Mouse (Mus musculus) ES-E14 (cell line): ENCODE measurements around the gene Ankub1. TPM values are rescaled to one million over a fixed set of nuclear protein-coding genes. Genes with fewer than 3 reads are reported as not detected.

Experiments
- DNase-seq: peaks from one replicate; pipeline ENCODE4 v3.0.0-alpha.2; 2013; ENCODE audit warnings: low read depth, low spot score
- H3K27ac ChIP-seq: 2 replicates; pipeline ENCODE4 v1.5.1; 2012; ENCODE audit warnings: low read depth, mild to moderate bottlenecking, low read length, moderate library complexity, mixed read lengths; ENCODE audit not compliant: poor library complexity, insufficient read depth, severe bottlenecking
- H3K36me3 ChIP-seq: 2 replicates; pipeline ENCODE4 v1.6.1; 2012; ENCODE audit warnings: mild to moderate bottlenecking, low read length, moderate library complexity, mixed read lengths; ENCODE audit not compliant: control insufficient read depth, poor library complexity, insufficient read depth, severe bottlenecking
- H3K4me1 ChIP-seq, 2 experiments: fragments of 150-350 bp in 1 of 2; sonication (generic) in 1 of 2; 2 replicates each; pipeline ENCODE4 v1.6.1; 2012; ENCODE audit warnings: low read length in 2 of 2, mild to moderate bottlenecking in 1 of 2, mixed read lengths in 1 of 2; ENCODE audit not compliant: control insufficient read depth in 2 of 2, insufficient read depth in 2 of 2, poor library complexity in 1 of 2
- H3K4me3 ChIP-seq, 2 experiments: fragments of 150-350 bp in 1 of 2; sonication (generic) in 1 of 2; 2 replicates each; pipeline ENCODE4 v1.5.1; 2012; ENCODE audit warnings: low read length in 2 of 2, low read depth in 1 of 2, mild to moderate bottlenecking in 1 of 2, mixed read lengths in 1 of 2; ENCODE audit not compliant: insufficient read depth in 1 of 2, poor library complexity in 1 of 2, severe bottlenecking in 1 of 2
- H3K9ac ChIP-seq: 2 replicates; pipeline ENCODE4 v1.6.1; 2012; ENCODE audit warnings: low read depth, mild to moderate bottlenecking, low read length, mixed read lengths; ENCODE audit not compliant: poor library complexity, insufficient read depth, severe bottlenecking
- H3K9me3 ChIP-seq: fragments of 150-350 bp; sonication (generic); 2 replicates; pipeline ENCODE4 v1.6.1; 2012; ENCODE audit warnings: low read depth, mild to moderate bottlenecking, low read length; ENCODE audit not compliant: control insufficient read depth, insufficient read depth
- CHD2 ChIP-seq: IDR thresholded peaks from 2 replicates; pipeline ENCODE4 v1.6.1; 2014; ENCODE audit warnings: mild to moderate bottlenecking, low read depth, low read length, inconsistent platforms
- HCFC1 ChIP-seq: IDR thresholded peaks from 2 replicates; pipeline ENCODE4 v1.6.1; 2012; ENCODE audit warnings: low read length, inconsistent platforms, borderline replicate concordance; ENCODE audit not compliant: insufficient read depth
- MAFK ChIP-seq: IDR thresholded peaks from 2 replicates; pipeline ENCODE4 v1.6.1; 2014; ENCODE audit warnings: mild to moderate bottlenecking, low read depth, low read length, inconsistent platforms; ENCODE audit not compliant: insufficient read depth
- ZC3H11A ChIP-seq: IDR thresholded peaks from 2 replicates; pipeline ENCODE4 v1.6.1; 2012; ENCODE audit warnings: low read depth, mild to moderate bottlenecking, inconsistent platforms, low read length, borderline replicate concordance
- ZNF384 ChIP-seq: IDR thresholded peaks from 2 replicates; pipeline ENCODE4 v1.6.1; 2012; ENCODE audit warnings: low read depth, low read length, inconsistent platforms
- in situ Hi-C, 2 experiments: fragments of 600-800 bp; cut with MboI; formaldehyde crosslinking; loops; one replicate each; pipeline ENCODE4 v1.15.1; 2025; ENCODE audit warnings: low sequenced_read_pairs in 2 of 2, inconsistent platforms in 1 of 2; ENCODE audit not compliant: unreplicated experiment in 2 of 2
- total RNA-seq: library from RNA; depleted of rRNA; stranded (reverse); fragments of 300-350 nt; gene quantifications from 2 replicates; pipeline ENCODE4 v1.2.3, GENCODE M21; 2012; rRNA removed

Gene Ankub1
- total RNA-seq, result not detected in 2 replicates

- no peak for DNase-seq
- no peak within 1 kb of the TSS for H3K27ac ChIP-seq
- H3K4me3 ChIP-seq, result no peak within 1 kb of the TSS
- 0 out of 2 replicates have a peak, but pooled peaks cover under 1% of the 10 kb centered on the region for H3K9me3 ChIP-seq
- in situ Hi-C loops, result no loop called here
- H3K9ac ChIP-seq, result no peak within 1 kb of the TSS
- H3K36me3 ChIP-seq, result no peaks in the 10 kb centered on the region
- TF ChIP-seq HCFC1 (no peak), ZNF384 (no peak), MAFK (no peak), CHD2 (no peak), ZC3H11A (no peak)
- H3K4me1 ChIP-seq, result no peaks in the 10 kb centered on the region
Observed at GRCm38 (mm10) chr3:57692719-57693118, at the start of gene Ankub1. Gene Ankub1, minus strand, starts transcription at chr3:57692799.

GRCm38 (mm10) chr3:57739830-57740229 is 47.2 kb upstream of the Ankub1 start:
- no peak for DNase-seq
- no peaks in the 10 kb centered on the region for H3K9me3 ChIP-seq
- H3K36me3 ChIP-seq, result no peaks in the 10 kb centered on the region
- no peak overlapping the region for H3K27ac ChIP-seq
- H3K9ac ChIP-seq, result no peak overlapping the region
- H3K4me1 ChIP-seq, result peaks cover 0 to 4% of the 10 kb centered on the region in 2 experiments; a peak in 1 of 4 replicates
- TF ChIP-seq MAFK, result no peak
- no peak overlapping the region for H3K4me3 ChIP-seq
- in situ Hi-C loops, result no loop called here

DNA sequence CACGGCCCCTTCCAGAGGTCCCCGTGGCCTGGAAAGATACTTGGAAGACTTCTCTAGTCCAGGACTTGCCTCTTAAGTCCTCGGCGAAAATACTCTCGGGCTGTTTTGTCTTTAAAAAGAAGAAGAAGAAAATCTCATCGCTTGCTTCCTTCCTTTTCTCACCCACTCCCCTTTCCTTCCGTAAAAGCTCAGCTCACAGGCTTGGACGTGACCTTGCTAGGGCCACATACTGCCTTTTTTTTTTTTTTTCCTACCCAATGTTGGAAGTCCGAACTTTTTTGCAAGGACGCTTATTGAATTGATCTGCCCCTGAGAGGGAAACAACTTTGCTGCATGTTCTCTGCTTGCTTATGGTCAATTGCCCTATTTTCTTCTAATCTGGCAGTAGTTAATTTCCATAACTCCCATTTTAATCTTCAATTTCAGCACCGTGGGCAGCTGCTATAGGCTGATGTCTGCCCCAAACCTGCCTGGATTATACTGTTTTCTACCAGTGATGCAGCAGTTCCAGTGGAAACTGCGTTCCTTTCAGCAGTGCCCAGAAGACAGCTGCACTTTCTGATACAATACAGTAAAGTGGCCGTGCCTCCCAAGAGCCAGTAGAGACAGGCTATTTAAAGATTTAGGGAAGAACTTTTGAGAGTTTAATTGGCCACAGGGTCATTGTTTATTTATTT is 44.0 kb upstream of the Ankub1 start:
- Histone ChIP-seq H3K4me1 (peaks cover 4 to 10% of the 10 kb centered on the region in 2 experiments; a peak in 3 of 4 replicates), H3K4me3 (peak overlapping the region; percentile 68 to 80), H3K9me3 (no peaks in the 10 kb centered on the region), H3K27ac (0 out of 2 replicates have a peak overlapping the region, but pooled peaks have one; percentile 67), H3K9ac (peak overlapping the region; percentile 76), H3K36me3 (no peaks in the 10 kb centered on the region)
- no peak for DNase-seq
- TF ChIP-seq ZNF384, result peak; percentile 78; the same call in 1 of the 2 replicates
- no peak for TF ChIP-seq CHD2
- no peak for TF ChIP-seq ZC3H11A
- no peak for TF ChIP-seq MAFK
- no peak for TF ChIP-seq HCFC1
- in situ Hi-C loops, result no loop called here

- H3K27ac ChIP-seq, result peak within 1 kb of the TSS; percentile 97
- no peak for TF ChIP-seq MAFK
- peak; percentile 63; the same call in 1 of the 2 replicates for TF ChIP-seq HCFC1
- TF ChIP-seq CHD2, result peak; percentile 90
- DNase-seq, result peak; percentile 93
- H3K9me3 ChIP-seq, result no peaks in the 10 kb centered on the region
- peak within 1 kb of the TSS; percentile 71 to 80 for H3K4me3 ChIP-seq
- H3K36me3 ChIP-seq, result no peaks in the 10 kb centered on the region
- peaks cover 4 to 13% of the 10 kb centered on the region in 2 experiments; a peak in 3 of 4 replicates for H3K4me1 ChIP-seq
- in situ Hi-C loops, result no loop called here
- H3K9ac ChIP-seq, result peak within 1 kb of the TSS; percentile 89
Observed at GRCm38 (mm10) chr3:57735511-57736370, 43.1 kb upstream of the Ankub1 start, which contains the start of gene Rnf13. Gene Rnf13, plus strand, starts transcription at chr3:57736062.
